Mouse (Mus musculus) kidney, adult 11 months (tissue): ENCODE measurements around the gene Gstt1.

Source experiments
- DNase-seq: peaks from one replicate; pipeline ENCODE4 v3.0.0; 2022

The Gstt1 gene

GRCm38 (mm10) chr10:75763682-75764518, 34.5 kb downstream of the Gstt1 start, which contains the start of gene Cabin1:
Gene Cabin1, minus strand, starts transcription at chr10:75764341.
- DNase-seq = peak; percentile 97

GRCm38 (mm10) chr10:75762413-75762812, 36.0 kb downstream of the Gstt1 start:
- DNase-seq = no peak

DNA sequence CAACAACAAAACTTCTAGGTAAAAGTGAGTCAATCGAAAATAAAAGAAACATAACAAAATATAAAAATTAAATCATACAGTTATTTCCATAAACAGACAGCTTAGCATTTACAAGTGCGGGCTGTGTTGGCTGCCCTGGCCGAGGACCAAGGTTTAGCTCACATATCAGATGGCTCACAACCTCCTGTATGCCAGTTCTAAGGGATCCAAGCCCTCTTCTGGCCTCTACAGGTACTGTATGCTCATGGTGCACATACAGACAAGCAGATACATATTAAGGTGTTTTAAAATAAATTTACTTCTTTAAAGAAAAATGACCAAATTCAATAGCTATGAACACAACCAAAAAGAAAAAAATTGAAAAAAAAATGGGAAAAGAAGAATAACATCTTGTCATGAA, 38.1 kb downstream of the Gstt1 start:
- DNase-seq = no peak

DNA sequence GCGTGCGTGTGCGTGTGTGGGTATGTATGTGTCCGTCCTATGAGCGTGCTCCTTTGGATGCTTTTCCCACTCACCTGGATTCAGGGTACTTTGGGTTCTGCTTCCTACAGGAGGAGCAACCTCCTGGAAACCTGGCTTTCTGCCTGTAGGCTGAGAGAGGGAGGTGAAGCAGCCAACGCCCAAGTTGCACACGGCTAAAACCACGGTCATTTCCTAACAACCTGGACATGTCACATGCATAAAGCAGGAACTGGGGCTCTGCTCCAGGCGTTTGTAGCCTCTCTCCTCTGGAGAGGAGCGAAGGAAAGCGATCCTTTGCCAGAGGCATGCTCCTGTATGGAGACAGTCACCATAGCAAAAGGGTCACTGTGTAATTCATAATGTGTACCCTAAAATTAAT, 41.7 kb downstream of the Gstt1 start:
- DNase-seq = no peak

DNA sequence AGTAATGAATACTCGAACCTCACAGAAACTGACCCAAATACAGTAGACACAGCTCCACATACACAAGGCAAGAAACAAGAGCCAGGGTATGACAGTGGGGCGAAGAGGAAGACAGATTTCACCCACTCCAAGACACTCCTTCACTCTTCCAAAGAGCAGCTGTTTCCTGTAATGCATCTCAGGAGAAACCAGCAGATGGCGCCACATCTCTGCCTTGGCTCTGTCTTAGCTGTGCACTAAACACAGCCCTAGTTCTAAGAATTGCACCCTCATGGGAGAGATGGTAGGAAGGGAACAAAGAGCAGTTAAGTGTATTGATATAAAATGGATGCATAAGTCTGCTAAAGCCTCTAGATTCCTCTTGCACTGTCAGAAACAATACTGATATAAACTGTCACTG, 54.4 kb downstream of the Gstt1 start:
- peak; percentile 63 for DNase-seq

- no peak for DNase-seq
Measured at GRCm38 (mm10) chr10:75743369-75743768, 55.0 kb downstream of the Gstt1 start.

GRCm38 (mm10) chr10:75740866-75741265, 57.5 kb downstream of the Gstt1 start:
- DNase-seq = peak; percentile 14
